Mouse (Mus musculus): ENCODE data around the gene Cplx3. TPM values are rescaled to one million over a fixed set of nuclear protein-coding genes. Genes with fewer than 3 reads are reported as not detected.
A peak's percentile ranks its signal among the peaks of the same experiment; 100 is the strongest.

Cplx3 gene
- polyA plus RNA-seq, 1 experiment from 2014 or later, result 0.09 TPM

GRCm38 (mm10) chr9:57560861-57561710 lies 45.0 kb downstream of the Cplx3 start, which contains the start of gene Scamp2:
Gene Scamp2, plus strand, starts transcription at chr9:57560943.
- peak within 1 kb of the TSS; percentile 65 for H3K4me2 ChIP-seq (replicated peaks; ENCODE audit: low read depth, low read length)
- H3K4me3 ChIP-seq (ENCODE audit: low read depth, low read length), result peak within 1 kb of the TSS; percentile 70
- peaks cover 5% of the 10 kb centered on the region; the same call in 1 of the 2 replicates for H3K4me1 ChIP-seq (replicated peaks; ENCODE audit: control insufficient read depth, insufficient read depth, low read length)
- H3K27me3 ChIP-seq (ENCODE audit: control insufficient read depth, insufficient read depth, low read length), result no peaks in the 10 kb centered on the region
- no peaks in the 10 kb centered on the region for H3K9me3 ChIP-seq (ENCODE audit: control insufficient read depth, low read length)
- WGBS, result 1% methylated on average over 35 of the region's 37 CpGs
- peak; percentile 100 for ATAC-seq (ENCODE audit: low FRiP score)
- peak within 1 kb of the TSS; percentile 72 for H3K27ac ChIP-seq (ENCODE audit: low read depth, low read length)
- DNase-seq (ENCODE audit: low spot score), result peak; percentile 95
- peak within 1 kb of the TSS; percentile 68 for H3K9ac ChIP-seq (ENCODE audit: low read depth, low read length)
- no peaks in the 10 kb centered on the region for H3K36me3 ChIP-seq (ENCODE audit: control insufficient read depth, insufficient read depth, low read length)

- ATAC-seq (ENCODE audit: low FRiP score) (no peak), DNase-seq (ENCODE audit: low spot score) (no peak)
- peak overlapping the region; percentile 47 for H3K4me2 ChIP-seq (replicated peaks; ENCODE audit: low read depth, low read length)
- 26% methylated on average over 7 of the region's 7 CpGs for WGBS
- H3K4me3 ChIP-seq (ENCODE audit: low read depth, low read length), result peak overlapping the region; percentile 70
- peak overlapping the region; percentile 72 for H3K27ac ChIP-seq (ENCODE audit: low read depth, low read length)
- H3K27me3 ChIP-seq (ENCODE audit: control insufficient read depth, insufficient read depth, low read length), result no peaks in the 10 kb centered on the region
- no peaks in the 10 kb centered on the region for H3K9me3 ChIP-seq (ENCODE audit: control insufficient read depth, low read length)
- H3K36me3 ChIP-seq (ENCODE audit: control insufficient read depth, insufficient read depth, low read length), result no peaks in the 10 kb centered on the region
- H3K4me1 ChIP-seq (replicated peaks; ENCODE audit: control insufficient read depth, insufficient read depth, low read length), result peaks cover 5% of the 10 kb centered on the region; the same call in 1 of the 2 replicates
- H3K9ac ChIP-seq (ENCODE audit: low read depth, low read length), result peak overlapping the region; percentile 68
These were observed 45.8 kb downstream of the Cplx3 start for GRCm38 (mm10) chr9:57560263-57560662.

GRCm38 (mm10) chr9:57559568-57559967 lies 46.5 kb downstream of the Cplx3 start:
- WGBS, result 77% methylated on average over 2 of the region's 2 CpGs
- DNase-seq (ENCODE audit: low spot score) (no peak), ATAC-seq (ENCODE audit: low FRiP score) (no peak)
- Histone ChIP-seq H3K27me3 (ENCODE audit: control insufficient read depth, insufficient read depth, low read length) (no peaks in the 10 kb centered on the region), H3K9ac (ENCODE audit: low read depth, low read length) (no peak overlapping the region), H3K9me3 (ENCODE audit: control insufficient read depth, low read length) (no peaks in the 10 kb centered on the region), H3K36me3 (ENCODE audit: control insufficient read depth, insufficient read depth, low read length) (no peaks in the 10 kb centered on the region), H3K4me1 (replicated peaks; ENCODE audit: control insufficient read depth, insufficient read depth, low read length) (peaks cover 5% of the 10 kb centered on the region; the same call in 1 of the 2 replicates), H3K4me2 (replicated peaks; ENCODE audit: low read depth, low read length) (no peak overlapping the region), H3K4me3 (ENCODE audit: low read depth, low read length) (no peak overlapping the region), H3K27ac (ENCODE audit: low read depth, low read length) (no peak overlapping the region)

DNA sequence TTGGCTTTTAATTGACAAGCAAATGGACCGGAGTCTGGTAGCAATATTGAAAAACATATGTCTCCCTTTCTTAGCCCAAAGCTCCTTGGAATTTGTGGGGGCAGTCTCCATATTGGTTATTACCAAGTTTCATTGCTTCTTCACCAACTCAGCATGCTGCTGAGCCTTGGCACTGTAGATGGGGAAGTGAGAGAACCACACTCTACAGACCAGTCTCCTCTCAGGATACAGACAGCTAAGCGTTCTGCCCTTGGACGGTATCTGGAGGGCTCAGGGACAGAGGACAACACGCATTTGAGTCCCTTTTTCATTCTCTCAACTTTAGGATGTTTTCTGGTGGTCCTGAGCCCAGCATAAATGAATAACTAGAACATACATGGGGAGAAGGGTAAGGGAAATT lies 47.5 kb downstream of the Cplx3 start:
- DNase-seq (ENCODE audit: low spot score) (no peak), ATAC-seq (ENCODE audit: low FRiP score) (no peak)
- no peaks in the 10 kb centered on the region for H3K36me3 ChIP-seq (ENCODE audit: control insufficient read depth, insufficient read depth, low read length)
- H3K27me3 ChIP-seq (ENCODE audit: control insufficient read depth, insufficient read depth, low read length), result no peaks in the 10 kb centered on the region
- no peak overlapping the region for H3K4me2 ChIP-seq (replicated peaks; ENCODE audit: low read depth, low read length)
- WGBS, result 89% methylated on average over 4 of the region's 4 CpGs
- peaks cover 5% of the 10 kb centered on the region; the same call in 1 of the 2 replicates for H3K4me1 ChIP-seq (replicated peaks; ENCODE audit: control insufficient read depth, insufficient read depth, low read length)
- no peak overlapping the region for H3K9ac ChIP-seq (ENCODE audit: low read depth, low read length)
- H3K4me3 ChIP-seq (ENCODE audit: low read depth, low read length), result no peak overlapping the region
- H3K9me3 ChIP-seq (ENCODE audit: control insufficient read depth, low read length), result no peaks in the 10 kb centered on the region
- no peak overlapping the region for H3K27ac ChIP-seq (ENCODE audit: low read depth, low read length)

DNA sequence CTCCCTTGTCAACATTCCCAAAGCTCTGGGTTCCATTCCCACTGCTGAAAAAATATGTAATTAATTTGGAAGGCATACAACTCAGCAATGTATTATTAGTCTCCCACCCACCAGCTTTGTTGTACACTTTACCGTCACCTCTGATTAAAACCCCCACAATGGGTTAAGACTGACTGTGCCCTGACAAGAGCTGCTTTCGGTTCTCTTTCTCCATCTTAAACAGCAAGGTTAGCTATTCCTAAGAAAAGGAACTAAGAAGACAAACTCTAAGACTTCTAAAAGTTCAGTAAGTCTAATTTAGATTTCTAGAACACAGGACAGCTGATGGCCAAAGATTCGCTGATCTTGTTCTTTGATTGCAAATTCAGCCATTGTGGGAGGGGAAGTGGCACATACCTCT lies 48.9 kb downstream of the Cplx3 start:
- H3K9ac ChIP-seq (ENCODE audit: low read depth, low read length), result no peak overlapping the region
- H3K4me3 ChIP-seq (ENCODE audit: low read depth, low read length), result no peak overlapping the region
- H3K36me3 ChIP-seq (ENCODE audit: control insufficient read depth, insufficient read depth, low read length), result no peaks in the 10 kb centered on the region
- ATAC-seq (ENCODE audit: low FRiP score) (no peak), DNase-seq (ENCODE audit: low spot score) (no peak)
- peaks cover 5% of the 10 kb centered on the region; the same call in 1 of the 2 replicates for H3K4me1 ChIP-seq (replicated peaks; ENCODE audit: control insufficient read depth, insufficient read depth, low read length)
- WGBS, result 80% methylated on average over 3 of the region's 3 CpGs
- H3K9me3 ChIP-seq (ENCODE audit: control insufficient read depth, low read length), result no peaks in the 10 kb centered on the region
- H3K27me3 ChIP-seq (ENCODE audit: control insufficient read depth, insufficient read depth, low read length), result no peaks in the 10 kb centered on the region
- no peak overlapping the region for H3K4me2 ChIP-seq (replicated peaks; ENCODE audit: low read depth, low read length)
- no peak overlapping the region for H3K27ac ChIP-seq (ENCODE audit: low read depth, low read length)

- Histone ChIP-seq H3K36me3 (ENCODE audit: control insufficient read depth, insufficient read depth, low read length) (no peaks in the 10 kb centered on the region), H3K9me3 (ENCODE audit: control insufficient read depth, low read length) (no peaks in the 10 kb centered on the region), H3K4me2 (replicated peaks; ENCODE audit: low read depth, low read length) (no peak overlapping the region), H3K4me3 (ENCODE audit: low read depth, low read length) (no peak overlapping the region), H3K27ac (ENCODE audit: low read depth, low read length) (no peak overlapping the region), H3K4me1 (replicated peaks; ENCODE audit: control insufficient read depth, insufficient read depth, low read length) (peaks cover 4% of the 10 kb centered on the region), H3K27me3 (ENCODE audit: control insufficient read depth, insufficient read depth, low read length) (no peaks in the 10 kb centered on the region), H3K9ac (ENCODE audit: low read depth, low read length) (no peak overlapping the region)
- no peak for DNase-seq (ENCODE audit: low spot score)
- 35% methylated on average over 3 of the region's 3 CpGs for WGBS
- ATAC-seq (ENCODE audit: low FRiP score), result no peak
These were observed 51.3 kb downstream of the Cplx3 start for GRCm38 (mm10) chr9:57554753-57555152.

- Histone ChIP-seq H3K9me3 (ENCODE audit: control insufficient read depth, low read length) (no peaks in the 10 kb centered on the region), H3K9ac (ENCODE audit: low read depth, low read length) (no peak overlapping the region), H3K27ac (ENCODE audit: low read depth, low read length) (no peak overlapping the region), H3K27me3 (ENCODE audit: control insufficient read depth, insufficient read depth, low read length) (no peaks in the 10 kb centered on the region), H3K4me3 (ENCODE audit: low read depth, low read length) (no peak overlapping the region), H3K36me3 (ENCODE audit: control insufficient read depth, insufficient read depth, low read length) (0 out of 2 replicates have a peak, but pooled peaks cover 2% of the 10 kb centered on the region), H3K4me2 (replicated peaks; ENCODE audit: low read depth, low read length) (no peak overlapping the region), H3K4me1 (replicated peaks; ENCODE audit: control insufficient read depth, insufficient read depth, low read length) (peaks cover 4% of the 10 kb centered on the region)
- DNase-seq (ENCODE audit: low spot score) (no peak), ATAC-seq (ENCODE audit: low FRiP score) (no peak)
- WGBS, result 67% methylated on average over 11 of the region's 11 CpGs
These were observed 53.0 kb downstream of the Cplx3 start for GRCm38 (mm10) chr9:57553119-57553518.

DNA sequence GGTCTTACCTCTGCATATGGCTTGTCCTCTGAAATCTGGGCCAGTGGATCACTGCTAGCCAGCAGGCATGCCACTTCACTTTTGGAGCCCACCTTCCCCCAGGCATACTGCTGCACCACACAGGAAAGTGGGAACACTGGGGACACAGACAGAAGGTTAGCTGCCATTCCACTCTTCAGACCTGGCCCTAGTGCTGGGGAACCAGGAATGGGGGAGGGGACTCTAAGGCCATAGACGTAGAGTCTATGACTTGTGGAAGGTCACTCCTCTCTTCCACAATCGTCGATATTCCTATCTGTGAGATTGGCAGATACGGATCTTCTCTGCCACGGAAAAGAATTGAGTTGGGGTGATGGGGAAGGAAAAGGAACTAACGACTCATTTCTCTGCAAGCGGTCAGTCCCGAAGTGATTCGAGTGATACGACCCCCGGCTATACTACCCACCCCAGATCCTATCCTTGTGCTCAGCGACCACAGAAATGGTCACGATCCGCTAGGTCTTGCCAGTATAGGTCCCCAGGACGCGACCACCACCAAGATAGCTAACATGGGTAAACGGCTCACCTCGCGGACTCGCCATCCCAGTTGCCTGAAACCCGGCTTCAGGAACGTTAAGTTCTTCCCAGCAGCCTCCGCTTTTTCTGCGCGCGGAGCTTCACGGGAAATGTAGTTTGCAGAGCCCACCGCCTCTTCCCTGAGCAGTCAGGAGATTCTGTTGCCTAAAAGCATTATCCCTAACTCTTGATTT lies 53.8 kb downstream of the Cplx3 start, which contains the start of gene Mpi:
TSS of gene Mpi (minus strand) at position 625 of the 749 bp plus-strand sequence.
- H3K9me3 ChIP-seq (ENCODE audit: control insufficient read depth, low read length), result no peaks in the 10 kb centered on the region
- peak; percentile 86 for DNase-seq (ENCODE audit: low spot score)
- H3K9ac ChIP-seq (ENCODE audit: low read depth, low read length), result peak within 1 kb of the TSS; percentile 80
- peak within 1 kb of the TSS; percentile 67 for H3K4me2 ChIP-seq (replicated peaks; ENCODE audit: low read depth, low read length)
- no peaks in the 10 kb centered on the region for H3K27me3 ChIP-seq (ENCODE audit: control insufficient read depth, insufficient read depth, low read length)
- 1% methylated on average over 28 of the region's 28 CpGs for WGBS
- H3K27ac ChIP-seq (ENCODE audit: low read depth, low read length), result no peak within 1 kb of the TSS
- H3K4me1 ChIP-seq (replicated peaks; ENCODE audit: control insufficient read depth, insufficient read depth, low read length), result peaks cover 4% of the 10 kb centered on the region
- ATAC-seq (ENCODE audit: low FRiP score), result peak; percentile 66; the same call in 1 of the 2 replicates
- H3K36me3 ChIP-seq (ENCODE audit: control insufficient read depth, insufficient read depth, low read length), result 0 out of 2 replicates have a peak, but pooled peaks cover 2% of the 10 kb centered on the region
- H3K4me3 ChIP-seq (ENCODE audit: low read depth, low read length), result peak within 1 kb of the TSS; percentile 75

All from hindbrain, embryonic 11.5 days (tissue).